Mouse (Mus musculus) layer of hippocampus, adult 2 months (tissue): ENCODE data around the gene Yju2. TPM values are rescaled to one million over a fixed set of nuclear protein-coding genes. Genes with fewer than 3 reads are reported as not detected.
A peak's percentile ranks its signal among the peaks of the same experiment; 100 is the strongest.

Experiments used
- DNase-seq, 2 experiments: peaks; one replicate each; pipeline ENCODE4 v3.0.0; 2022; ENCODE audit warnings: low spot score in 2 of 2
- H3K27ac ChIP-seq: fragments of 200-600 bp; 2 replicates; pipeline ENCODE4 v1.8.1; 2022
- H3K4me3 ChIP-seq: fragments of 200-600 bp; 2 replicates; pipeline ENCODE4 v1.8.1; 2022; ENCODE audit warnings: mild to moderate bottlenecking
- CTCF ChIP-seq: fragments of 200-600 bp; conservative IDR thresholded peaks from 2 replicates; pipeline ENCODE4 v1.8.1; 2022; ENCODE audit warnings: antibody characterized with exemption, mild to moderate bottlenecking, moderate library complexity
- total RNA-seq, 2 experiments: library from RNA; stranded (reverse); gene quantifications; 2 replicates each; pipeline ENCODE4 v1.2.3; 2021

Yju2 gene
- total RNA-seq, 2 experiments from 2014 or later: 18.1 to 19.0 TPM

DNA sequence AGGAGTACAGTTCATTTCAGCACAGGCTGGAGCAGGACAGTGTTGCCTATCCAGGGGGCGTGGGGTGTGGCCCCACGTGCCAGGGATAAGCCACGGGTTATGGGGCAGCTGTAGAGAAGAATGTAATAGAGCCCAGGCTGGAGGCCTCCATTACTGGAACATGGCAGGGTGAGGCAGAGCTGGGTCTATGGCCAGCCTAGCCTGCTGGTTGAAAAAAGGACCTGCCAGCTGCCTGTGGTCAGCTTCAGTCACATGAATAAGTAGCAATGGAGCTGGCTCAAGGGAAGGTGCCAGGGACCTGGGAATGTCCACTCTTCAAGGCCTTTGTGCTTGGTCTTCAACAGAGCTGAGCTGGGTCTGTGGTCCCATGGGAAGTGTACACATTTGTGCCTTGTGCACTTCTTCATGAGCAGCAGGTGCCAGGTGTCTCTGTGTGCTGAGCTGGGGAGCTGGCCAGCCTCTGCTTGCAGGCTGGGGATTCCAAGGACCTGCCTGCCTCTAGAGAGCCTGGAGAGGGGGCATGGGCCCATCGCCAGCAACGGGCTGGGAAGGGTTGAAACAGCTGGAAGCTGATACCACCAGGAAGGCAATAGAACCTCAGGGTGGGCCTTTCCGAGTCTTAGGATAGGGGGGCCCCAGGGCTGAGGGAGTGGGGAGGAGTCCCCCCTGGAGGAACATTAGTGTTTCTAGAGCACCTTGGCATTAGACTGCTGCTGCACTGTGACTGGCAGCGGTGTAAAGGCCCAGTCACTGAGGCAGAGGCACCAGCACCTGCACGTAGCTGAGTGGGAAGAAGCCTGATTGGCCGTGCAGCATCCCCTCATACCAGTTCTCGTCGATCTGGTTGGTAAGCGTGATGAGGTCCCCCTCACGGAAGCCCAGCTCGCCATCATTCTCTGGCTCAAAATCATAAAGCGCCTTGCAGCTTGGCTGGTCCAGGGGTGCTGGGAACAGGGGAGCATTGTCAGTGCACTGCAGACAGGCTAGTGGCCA is 58.2 kb downstream of the Yju2 start:
- no peak for DNase-seq
- TF ChIP-seq CTCF: no peak
- Histone ChIP-seq H3K4me3 (no peak overlapping the region), H3K27ac (peak overlapping the region; percentile 94; the same call in 1 of the 2 replicates)

- peak overlapping the region; percentile 94 for H3K27ac ChIP-seq
Observed at GRCm38 (mm10) chr17:56017848-56018247, 58.9 kb downstream of the Yju2 start.

More at GRCm38 (mm10) chr17:56017848-56018247, 58.9 kb downstream of the Yju2 start:
- no peak overlapping the region for H3K4me3 ChIP-seq
- no peak for DNase-seq
- no peak for TF ChIP-seq CTCF

Other genes starting within 250 kb of the Yju2 start
- gene Pot1b, start 246.5 kb upstream of the Yju2 start, total RNA-seq: 1 to 10 TPM; 6.5 to 7.5 TPM
- not detected for gene Adgre4, start 209.1 kb upstream of the Yju2 start, total RNA-seq
- gene Zfp119a, start 80.2 kb upstream of the Yju2 start, total RNA-seq: 1 to 10 TPM; 5.0 to 7.4 TPM
- 1 to 10 TPM; 6.2 to 6.9 TPM for gene Zfp959, start 67.0 kb upstream of the Yju2 start, total RNA-seq
- gene Zfp119b, start 9.6 kb upstream of the Yju2 start, total RNA-seq: 1 to 10 TPM; 3.5 to 4.0 TPM
- 1 to 10 TPM; 1.0 to 1.6 TPM for gene Ebi3, start 6.5 kb upstream of the Yju2 start, total RNA-seq
- gene Shd, start 11.4 kb downstream of the Yju2 start, total RNA-seq: 10 to 100 TPM; 23.7 to 28.4 TPM
- gene Fsd1, start 27.4 kb downstream of the Yju2 start, total RNA-seq: 10 to 100 TPM; 67.2 to 69.0 TPM
- gene Stap2, start 46.5 kb downstream of the Yju2 start, total RNA-seq: 1 to 10 TPM; 2.2 to 2.8 TPM
- 100 to 1,000 TPM; 101 to 103 TPM for gene Mpnd, start 46.6 kb downstream of the Yju2 start, total RNA-seq
- gene Sh3gl1, start 77.5 kb downstream of the Yju2 start, total RNA-seq: 10 to 100 TPM; 63.0 to 69.7 TPM
- gene Chaf1a, start 81.3 kb downstream of the Yju2 start, total RNA-seq: 1 to 10 TPM; 2.7 to 3.3 TPM
- 10 to 100 TPM; 82.9 to 89.3 TPM for gene Ubxn6, start 115.9 kb downstream of the Yju2 start, total RNA-seq
- gene Hdgfl2, start 120.5 kb downstream of the Yju2 start, total RNA-seq: 100 to 1,000 TPM; 122 to 135 TPM
- 10 to 100 TPM in 1 of 2 experiments, 1 to 10 TPM in 1; 7.5 to 10.1 TPM for gene Plin4, start 150.7 kb downstream of the Yju2 start, total RNA-seq
- under 1 TPM; 0.54 to 0.76 TPM for gene Plin5, start 158.5 kb downstream of the Yju2 start, total RNA-seq
- gene Lrg1, start 162.9 kb downstream of the Yju2 start, total RNA-seq: 1 to 10 TPM in 1 of 2 experiments, under 1 TPM in 1; 0.77 to 1.6 TPM
- gene Sema6b, start 181.2 kb downstream of the Yju2 start, total RNA-seq: 100 to 1,000 TPM; 125 to 133 TPM
- 1 to 10 TPM; 5.4 to 7.0 TPM for gene Tnfaip8l1, start 203.4 kb downstream of the Yju2 start, total RNA-seq
- gene Mydgf, start 224.8 kb downstream of the Yju2 start, total RNA-seq: 10 to 100 TPM; 40.6 to 41.1 TPM